Mouse (Mus musculus): ENCODE measurements at regions not wholly inside any gene's neighbourhood (a gene's known extent, or its start where the extent isn't known, plus 50 kb on each side); places are given as distances from the start of the nearest gene placed in this dataset.

GRCm38 (mm10) chr1:154975732-154976131 lies 91.4 kb upstream of the Cacna1e start:
- TF ChIP-seq EP300 (IDR thresholded peaks at IDR 0.05; ENCODE audit: low read depth) = no peak
- no peak for TF ChIP-seq CTCF (IDR thresholded peaks at IDR 0.05; ENCODE audit: low read depth)
